Mouse (Mus musculus) heart, embryonic 12.5 days (tissue): ENCODE data around the gene E130309D02Rik. TPM values are rescaled to one million over a fixed set of nuclear protein-coding genes. Genes with fewer than 3 reads are reported as not detected.

Source experiments
- ATAC-seq: fragments of 200-750 bp; cut with Nextera tagmentation; 2 replicates; pipeline ENCODE4 v1.8.0; 2017; ENCODE audit warnings: moderate TSS enrichment, moderate library complexity; ENCODE audit not compliant: insufficient number of reproducible peaks, low FRiP score
- H3K27ac ChIP-seq: fragments of 300-500 bp; sonication (generic); 2 replicates; pipeline ENCODE4 v1.5.1; 2016; ENCODE audit warnings: mild to moderate bottlenecking, moderate library complexity; ENCODE audit not compliant: poor library complexity, severe bottlenecking
- H3K27me3 ChIP-seq: fragments of 300-500 bp; sonication (generic); replicated peaks from 2 replicates; pipeline ENCODE4 v1.6.1; 2016; ENCODE audit warnings: mild to moderate bottlenecking, moderate library complexity
- H3K36me3 ChIP-seq: fragments of 300-500 bp; sonication (generic); 2 replicates; pipeline ENCODE4 v1.6.1; 2016; ENCODE audit warnings: mild to moderate bottlenecking, moderate library complexity
- H3K4me1 ChIP-seq: fragments of 300-500 bp; sonication (generic); replicated peaks from 2 replicates; pipeline ENCODE4 v1.6.1; 2016; ENCODE audit warnings: mild to moderate bottlenecking
- H3K4me2 ChIP-seq: fragments of 300-500 bp; sonication (generic); 2 replicates; pipeline ENCODE4 v1.6.1; 2016; ENCODE audit warnings: mild to moderate bottlenecking, moderate library complexity
- H3K4me3 ChIP-seq: fragments of 300-500 bp; sonication (generic); 2 replicates; pipeline ENCODE4 v1.5.1; 2016; ENCODE audit warnings: mild to moderate bottlenecking
- H3K9ac ChIP-seq: fragments of 300-500 bp; sonication (generic); 2 replicates; pipeline ENCODE4 v1.6.1; 2016; ENCODE audit warnings: mild to moderate bottlenecking, moderate library complexity
- H3K9me3 ChIP-seq: fragments of 300-500 bp; sonication (generic); replicated peaks from 2 replicates; pipeline ENCODE4 v1.6.1; 2016; ENCODE audit warnings: mild to moderate bottlenecking, moderate library complexity
- WGBS: fragments of 180-500 bp; shearing (Covaris S2); methylation state at CpG from one replicate; pipeline ENCODE4 v1.1.7; 2016; 5-methylcytosine and 5-hydroxymethylcytosine counted together
- polyA plus RNA-seq: library from polyadenylated mRNA; unstranded; fragments of >200 nt; fragmentation: Nextera tagmentation; extraction: Ambion mirVana; gene quantifications from 2 replicates; pipeline ENCODE4 v1.2.1, GENCODE M21; 2016

E130309D02Rik gene
- polyA plus RNA-seq, 1 experiment from 2014 or later, result 27.6 TPM

GRCm38 (mm10) chr5:143288378-143288911 lies 26.7 kb downstream of the E130309D02Rik start:
- Histone ChIP-seq H3K27me3 (peaks cover 97% of the 10 kb centered on the region), H3K4me1 (peaks cover 24% of the 10 kb centered on the region), H3K27ac (no peak overlapping the region), H3K4me2 (peak overlapping the region; percentile 72), H3K4me3 (peak overlapping the region; percentile 40), H3K36me3 (no peaks in the 10 kb centered on the region), H3K9me3 (no peaks in the 10 kb centered on the region; the same call in 1 of the 2 replicates), H3K9ac (no peak overlapping the region)
- WGBS, result 12% methylated on average over 9 of the region's 9 CpGs
- ATAC-seq, result no peak

GRCm38 (mm10) chr5:143287774-143288328 lies 27.3 kb downstream of the E130309D02Rik start:
- no peaks in the 10 kb centered on the region for H3K36me3 ChIP-seq

GRCm38 (mm10) chr5:143284762-143285161 lies 30.4 kb downstream of the E130309D02Rik start:
- H3K27ac ChIP-seq, result no peak overlapping the region
- no peak overlapping the region for H3K9ac ChIP-seq
- ATAC-seq, result no peak
- WGBS, result 39% methylated on average over 6 of the region's 6 CpGs
- no peak overlapping the region for H3K4me3 ChIP-seq
- H3K4me1 ChIP-seq, result peaks cover 14% of the 10 kb centered on the region
- no peak overlapping the region for H3K4me2 ChIP-seq
- H3K36me3 ChIP-seq, result no peaks in the 10 kb centered on the region
- H3K9me3 ChIP-seq, result no peaks in the 10 kb centered on the region
- peaks cover 90% of the 10 kb centered on the region for H3K27me3 ChIP-seq

More at GRCm38 (mm10) chr5:143287774-143288328, 27.3 kb downstream of the E130309D02Rik start:
- no peaks in the 10 kb centered on the region; the same call in 1 of the 2 replicates for H3K9me3 ChIP-seq
- H3K27me3 ChIP-seq, result peaks cover 97% of the 10 kb centered on the region
- H3K4me2 ChIP-seq, result peak overlapping the region; percentile 72
- H3K27ac ChIP-seq, result no peak overlapping the region
- H3K4me1 ChIP-seq, result peaks cover 18% of the 10 kb centered on the region
- H3K9ac ChIP-seq, result no peak overlapping the region; the same call in 1 of the 2 replicates
- ATAC-seq, result 0 out of 2 replicates have a peak, but pooled peaks have one; percentile 3
- WGBS, result 2% methylated on average over 48 of the region's 48 CpGs
- H3K4me3 ChIP-seq, result peak overlapping the region; percentile 40

GRCm38 (mm10) chr5:143279247-143279646 lies 35.9 kb downstream of the E130309D02Rik start:
- Histone ChIP-seq H3K9me3 (no peaks in the 10 kb centered on the region), H3K4me1 (no peaks in the 10 kb centered on the region), H3K27ac (no peak overlapping the region), H3K27me3 (peaks cover 84% of the 10 kb centered on the region), H3K9ac (no peak overlapping the region), H3K4me3 (no peak overlapping the region), H3K4me2 (no peak overlapping the region), H3K36me3 (no peaks in the 10 kb centered on the region)
- ATAC-seq, result no peak
- 44% methylated on average over 10 of the region's 10 CpGs for WGBS

GRCm38 (mm10) chr5:143275761-143276160 lies 39.4 kb downstream of the E130309D02Rik start:
- H3K27me3 ChIP-seq, result peaks cover 65% of the 10 kb centered on the region
- peaks cover 6% of the 10 kb centered on the region for H3K4me1 ChIP-seq
- WGBS, result 52% methylated on average over 5 of the region's 5 CpGs
- H3K4me3 ChIP-seq, result no peak overlapping the region
- H3K9ac ChIP-seq, result no peak overlapping the region
- no peak overlapping the region for H3K4me2 ChIP-seq
- no peaks in the 10 kb centered on the region for H3K9me3 ChIP-seq
- no peak for ATAC-seq
- H3K27ac ChIP-seq, result no peak overlapping the region
- no peaks in the 10 kb centered on the region for H3K36me3 ChIP-seq

GRCm38 (mm10) chr5:143272540-143273330 lies 42.4 kb downstream of the E130309D02Rik start:
- Histone ChIP-seq H3K27ac (no peak overlapping the region), H3K4me1 (peaks cover 25% of the 10 kb centered on the region), H3K27me3 (peaks cover 40% of the 10 kb centered on the region), H3K36me3 (no peaks in the 10 kb centered on the region), H3K9ac (no peak overlapping the region), H3K4me3 (no peak overlapping the region), H3K4me2 (no peak overlapping the region), H3K9me3 (no peaks in the 10 kb centered on the region)
- WGBS, result 83% methylated on average over 16 of the region's 16 CpGs
- ATAC-seq, result no peak

GRCm38 (mm10) chr5:143272108-143272507 lies 43.1 kb downstream of the E130309D02Rik start:
- Histone ChIP-seq H3K9me3 (no peaks in the 10 kb centered on the region), H3K4me2 (no peak overlapping the region), H3K4me1 (peaks cover 25% of the 10 kb centered on the region), H3K27me3 (peaks cover 34% of the 10 kb centered on the region), H3K9ac (no peak overlapping the region), H3K27ac (no peak overlapping the region), H3K36me3 (no peaks in the 10 kb centered on the region), H3K4me3 (no peak overlapping the region)
- WGBS, result 73% methylated on average over 3 of the region's 3 CpGs
- no peak for ATAC-seq

- H3K36me3 ChIP-seq, result no peaks in the 10 kb centered on the region
- no peaks in the 10 kb centered on the region for H3K9me3 ChIP-seq
- H3K27me3 ChIP-seq, result peaks cover 30% of the 10 kb centered on the region
- H3K4me1 ChIP-seq, result peaks cover 25% of the 10 kb centered on the region
- no peak overlapping the region for H3K9ac ChIP-seq
- no peak for ATAC-seq
- no peak overlapping the region for H3K4me3 ChIP-seq
- WGBS, result 61% methylated on average over 6 of the region's 6 CpGs
- no peak overlapping the region for H3K4me2 ChIP-seq
- no peak overlapping the region for H3K27ac ChIP-seq
These were observed 43.5 kb downstream of the E130309D02Rik start for GRCm38 (mm10) chr5:143271642-143272041.

- Histone ChIP-seq H3K27ac (0 out of 2 replicates have a peak overlapping the region, but pooled peaks have one; percentile 71), H3K4me1 (peaks cover 31% of the 10 kb centered on the region), H3K4me2 (peak overlapping the region; percentile 86), H3K9me3 (no peaks in the 10 kb centered on the region), H3K9ac (peak overlapping the region; percentile 94), H3K36me3 (no peaks in the 10 kb centered on the region), H3K27me3 (peaks cover 15% of the 10 kb centered on the region), H3K4me3 (peak overlapping the region; percentile 95)
- 7% methylated on average over 12 of the region's 12 CpGs for whole genome bisulfite sequencing
- peak; percentile 19; the same call in 1 of the 2 replicates for ATAC-seq
These were observed 45.0 kb downstream of the E130309D02Rik start for GRCm38 (mm10) chr5:143270151-143270519.

GRCm38 (mm10) chr5:143269363-143270150 lies 45.6 kb downstream of the E130309D02Rik start, which contains the start of gene Zfp316:
Zfp316 (minus strand) TSS chr5:143270022.
- Histone ChIP-seq H3K9ac (peak within 1 kb of the TSS; percentile 94), H3K9me3 (no peaks in the 10 kb centered on the region), H3K4me2 (peak within 1 kb of the TSS; percentile 86), H3K4me3 (peak within 1 kb of the TSS; percentile 95), H3K27ac (peak within 1 kb of the TSS; percentile 71), H3K36me3 (peaks cover 2% of the 10 kb centered on the region; the same call in 1 of the 2 replicates), H3K27me3 (peaks cover 9% of the 10 kb centered on the region), H3K4me1 (peaks cover 36% of the 10 kb centered on the region)
- WGBS, result under 1% methylated on average over 78 of the region's 79 CpGs
- ATAC-seq, result peak; percentile 80
